8 mouse cellular contexts compared by ENCODE assay signal in the genomic region with DNA sequence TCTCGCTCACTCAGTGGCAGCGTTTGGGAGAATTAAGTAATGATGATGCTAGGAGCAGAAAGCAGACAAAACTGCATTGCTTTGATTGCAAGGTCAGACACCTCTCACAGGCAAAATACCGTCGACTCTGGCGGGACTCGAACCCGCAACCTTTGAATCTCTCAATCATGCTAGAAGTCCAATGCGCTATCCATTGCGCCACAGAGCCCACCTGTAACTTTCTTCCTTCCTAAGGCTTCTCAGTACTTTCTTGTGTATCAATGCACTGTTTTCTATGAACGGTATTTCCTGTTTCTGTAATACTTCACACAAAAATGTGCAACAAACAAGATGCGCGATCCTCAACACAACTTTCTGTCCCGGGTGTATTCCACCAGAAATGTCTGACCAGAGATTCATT. TPM values are rescaled to one million over a fixed set of nuclear protein-coding genes. Genes with fewer than 3 reads are reported as not detected.
A peak's percentile ranks its signal among the peaks of the same experiment; 100 is the strongest.
DNase-seq lines count a peak whose midpoint lies in the region; ATAC-seq and TF ChIP-seq lines count a peak whose summit lies in the region.

No protein-coding gene starts in this region.

- peak; percentile 78 for DNase-seq in hindbrain, embryonic 11.5 days (ENCODE audit: low spot score)
- no peak for DNase-seq in G1E (ENCODE audit: low spot score)
- DNase-seq in forelimb bud, embryonic 11.5 days (ENCODE audit: low read depth, low spot score), result peak; percentile 91
- DNase-seq in thymus, postnatal 4 days, result peak; percentile 80
- no peak for DNase-seq in adrenal gland, postnatal 10 days
- DNase-seq in adrenal gland, adult (ENCODE audit: inconsistent age in 2 of 2, low spot score in 1 of 2), result no peak

- H3K4me3 ChIP-seq in hindbrain, embryonic 11.5 days (ENCODE audit: low read depth, low read length), result peak overlapping the region; percentile 39; the same call in 1 of the 2 replicates
- H3K4me3 ChIP-seq in hindbrain, embryonic 13.5 days, result no peak overlapping the region
- H3K4me3 ChIP-seq in G1E (ENCODE audit: low read depth, low read length), result no peak overlapping the region; the same call in 1 of the 2 replicates
- H3K4me3 ChIP-seq in liver, embryonic 16.5 days (ENCODE audit: low read depth, low read length), result peak overlapping the region; percentile 67

- TF ChIP-seq CTCF in G1E (IDR thresholded peaks at IDR 0.05; ENCODE audit: low read depth, low read length), result no peak

- no peak overlapping the region for H3K27ac ChIP-seq in hindbrain, embryonic 11.5 days (ENCODE audit: low read depth, low read length)
- no peak overlapping the region for H3K27ac ChIP-seq in hindbrain, embryonic 13.5 days
- H3K27ac ChIP-seq in liver, embryonic 16.5 days (ENCODE audit: low read length), result no peak overlapping the region

- no peak for ATAC-seq in hindbrain, embryonic 11.5 days (ENCODE audit: low FRiP score)
- no peak for ATAC-seq in hindbrain, embryonic 13.5 days (ENCODE audit: low FRiP score)
- ATAC-seq in G1E (ENCODE audit: extremely low read depth, insufficient number of reproducible peaks, low FRiP score, poor library complexity, severe bottlenecking), result 0 out of 2 replicates have a peak, but pooled peaks have one; percentile 24
- ATAC-seq in liver, embryonic 16.5 days (ENCODE audit: low read depth), result peak; percentile 15; the same call in 1 of the 2 replicates

- no peak overlapping the region for H3K9ac ChIP-seq in hindbrain, embryonic 11.5 days (ENCODE audit: low read depth, low read length)
- H3K9ac ChIP-seq in hindbrain, embryonic 13.5 days, result no peak overlapping the region
- H3K9ac ChIP-seq in liver, embryonic 16.5 days (ENCODE audit: low read depth, low read length), result no peak overlapping the region

- H3K36me3 ChIP-seq in hindbrain, embryonic 11.5 days (ENCODE audit: control insufficient read depth, insufficient read depth, low read length), result no peaks in the 10 kb centered on the region
- no peaks in the 10 kb centered on the region for H3K36me3 ChIP-seq in hindbrain, embryonic 13.5 days
- H3K36me3 ChIP-seq in G1E (replicated peaks), result no peaks in the 10 kb centered on the region
- no peaks in the 10 kb centered on the region for H3K36me3 ChIP-seq in liver, embryonic 16.5 days (ENCODE audit: control insufficient read depth, insufficient read depth)

- H3K27me3 ChIP-seq in hindbrain, embryonic 11.5 days (ENCODE audit: control insufficient read depth, insufficient read depth, low read length), result peaks cover 17% of the 10 kb centered on the region
- H3K27me3 ChIP-seq in hindbrain, embryonic 13.5 days, result peaks cover 81% of the 10 kb centered on the region
- no peaks in the 10 kb centered on the region for H3K27me3 ChIP-seq in G1E (ENCODE audit: insufficient read depth, low read length)
- H3K27me3 ChIP-seq in liver, embryonic 16.5 days (ENCODE audit: control insufficient read depth, insufficient read depth, low read depth, low read length), result peaks cover 6% of the 10 kb centered on the region

- no peaks in the 10 kb centered on the region for H3K4me1 ChIP-seq in hindbrain, embryonic 11.5 days (replicated peaks; ENCODE audit: control insufficient read depth, insufficient read depth, low read length)
- H3K4me1 ChIP-seq in hindbrain, embryonic 13.5 days (replicated peaks), result peaks cover 11% of the 10 kb centered on the region
- H3K4me1 ChIP-seq in G1E (ENCODE audit: insufficient read depth, low read depth, low read length), result peaks cover 52% of the 10 kb centered on the region
- H3K4me1 ChIP-seq in liver, embryonic 16.5 days (ENCODE audit: control insufficient read depth, low read depth, low read length), result peaks cover 28% of the 10 kb centered on the region

- H3K9me3 ChIP-seq in hindbrain, embryonic 11.5 days (ENCODE audit: control insufficient read depth, low read length), result no peaks in the 10 kb centered on the region
- H3K9me3 ChIP-seq in hindbrain, embryonic 13.5 days, result no peaks in the 10 kb centered on the region
- H3K9me3 ChIP-seq in G1E (replicated peaks), result no peaks in the 10 kb centered on the region
- no peaks in the 10 kb centered on the region for H3K9me3 ChIP-seq in liver, embryonic 16.5 days (replicated peaks; ENCODE audit: control insufficient read depth, low read length)

- 2% methylated on average over 13 of the region's 13 CpGs for WGBS in hindbrain, embryonic 11.5 days
- WGBS in hindbrain, embryonic 13.5 days, result 2% methylated on average over 13 of the region's 13 CpGs
- 2% methylated on average over 13 of the region's 13 CpGs for WGBS in liver, embryonic 16.5 days (ENCODE audit: insufficient replicate concordance)

- peak overlapping the region; percentile 69 for H3K4me2 ChIP-seq in hindbrain, embryonic 11.5 days (replicated peaks; ENCODE audit: low read depth, low read length)
- no peak overlapping the region for H3K4me2 ChIP-seq in hindbrain, embryonic 13.5 days
- H3K4me2 ChIP-seq in liver, embryonic 16.5 days (ENCODE audit: low read depth, low read length), result peak overlapping the region; percentile 90

RNA-seq across cellular contexts. Expression of a gene that starts 27.9 kb away (rescaled TPM):
- 25.7 and 27.8 TPM in 2 replicates for polyA plus RNA-seq in hindbrain, embryonic 11.5 days (2014; fragmentation: Nextera tagmentation; extraction: Ambion mirVana)
- polyA plus RNA-seq in hindbrain, embryonic 13.5 days (2015; fragmentation: Nextera tagmentation; extraction: Ambion mirVana), result 16.8 and 19.9 TPM in 2 replicates
- total RNA-seq in G1E (2014; fragmentation: Nextera tagmentation) (10.4 and 20.1 TPM in 2 replicates), G1E (2017) (2.2 and 3.6 TPM in 2 replicates)
- polyA plus RNA-seq in G1E (2012), result 0.20 and 0.26 TPM in 2 replicates
- polyA plus RNA-seq in liver, embryonic 16.5 days (2015; fragmentation: Nextera tagmentation; extraction: Ambion mirVana), result 0.55 and 0.56 TPM in 2 replicates
- 1 to 10 TPM; 2.0 to 2.4 TPM for total RNA-seq in adrenal gland, postnatal 10 days (2021)

Comparison
In these comparisons a context has a peak if more than half of its experiments do, and no peak if none do; other contexts are left out.
1. H3K4me3 ChIP-seq: peak in hindbrain, embryonic 11.5 days (single experiment) and liver, embryonic 16.5 days (single experiment); none in hindbrain, embryonic 13.5 days (single experiment) and G1E (single experiment).
2. ATAC-seq: peak in G1E (single experiment) and liver, embryonic 16.5 days (single experiment); none in hindbrain, embryonic 11.5 days (single experiment) and hindbrain, embryonic 13.5 days (single experiment).
3. DNase-seq: peak in hindbrain, embryonic 11.5 days (single experiment), forelimb bud, embryonic 11.5 days (single experiment) and thymus, postnatal 4 days (single experiment); none in G1E (single experiment), adrenal gland, postnatal 10 days (single experiment) and adrenal gland, adult (0 of 2).
4. RNA of a gene that starts 27.9 kb away (polyA plus RNA-seq): 25.7 to 27.8 TPM in hindbrain, embryonic 11.5 days and 16.8 to 19.9 TPM in hindbrain, embryonic 13.5 days; 0.55 to 0.56 TPM in liver, embryonic 16.5 days and 0.20 to 0.26 TPM in G1E; every median in the first group is over 10 times any median in the second.